Mouse (Mus musculus) embryo, embryonic 10 days (tissue): ENCODE measurements at regions not wholly inside any gene's neighbourhood (a gene's known extent, or its start where the extent isn't known, plus 50 kb on each side); places are given as distances from the start of the nearest gene placed in this dataset.

Experiments
- DNase-seq: peaks from one replicate; pipeline ENCODE4 v3.0.0-alpha.2; 2015; ENCODE audit warnings: low spot score

GRCm38 (mm10) chr10:38288689-38289283 is 532.8 kb downstream of the Rfpl4b start:
- peak; percentile 8 for DNase-seq

- DNase-seq: peak; percentile 21
Observed at GRCm38 (mm10) chr10:38269136-38269535, 552.4 kb downstream of the Rfpl4b start.

GRCm38 (mm10) chr10:38265564-38265963 is 556.0 kb downstream of the Rfpl4b start:
- DNase-seq: peak; percentile 7

GRCm38 (mm10) chr10:38246821-38247220 is 574.8 kb downstream of the Rfpl4b start:
- DNase-seq: no peak
